Mouse (Mus musculus) spleen, embryonic (tissue): ENCODE results near the gene Pcnt.

ENCODE experiments used
- CTCF ChIA-PET: fragments of 350-600 bp; sonication (Branson Sonifier 250); formaldehyde crosslinking; loops from one replicate; lab custom pipeline; 2022; lab: Charles Lee

Pcnt gene

DNA sequence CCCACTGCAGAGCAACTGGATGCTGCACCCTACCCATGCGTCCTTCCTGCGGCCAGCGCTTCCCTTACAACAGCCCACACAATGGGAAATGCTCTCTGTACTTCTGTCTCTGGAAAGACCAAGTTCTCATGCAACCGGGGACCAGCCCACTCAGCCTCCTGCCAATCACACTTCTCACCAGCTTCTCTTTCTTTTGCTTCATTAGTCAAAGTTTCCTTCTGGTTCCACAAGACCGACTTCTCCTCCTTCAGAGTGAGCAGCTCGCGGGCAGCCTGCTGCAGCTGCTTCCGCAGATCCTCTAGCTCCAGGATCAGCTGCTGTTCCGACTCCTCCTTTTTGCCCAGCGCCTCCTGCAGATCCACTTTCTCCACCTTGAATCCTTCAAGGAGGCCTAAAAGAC, 34.1 kb downstream of the Pcnt start:
- CTCF ChIA-PET: interaction anchor here (0.7 kb wide), 1 partner anchor 16 kb away, joined by 4 read pairs; no protein-coding TSS in a partner anchor

DNA sequence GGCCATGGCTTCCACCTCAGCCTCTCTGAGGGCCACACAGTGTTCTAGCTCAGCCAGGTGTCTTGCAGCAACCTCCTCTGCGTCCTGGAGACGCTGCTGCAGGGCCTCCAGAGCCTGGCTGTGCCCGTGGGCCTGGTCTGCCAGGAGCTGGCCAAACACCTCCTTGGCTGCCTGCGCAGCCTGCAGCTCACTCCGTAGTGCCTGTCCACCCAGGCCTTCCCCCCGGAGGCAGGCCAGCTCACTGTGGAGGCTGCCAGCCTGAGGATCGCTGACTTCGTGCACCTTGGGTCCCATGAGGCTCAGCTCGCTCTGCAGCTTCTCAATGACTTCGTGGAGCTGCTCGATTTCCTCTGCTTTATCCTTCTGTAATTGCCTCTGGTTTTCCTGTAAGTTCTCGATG, 50.0 kb downstream of the Pcnt start:
- CTCF ChIA-PET: interaction anchor here (0.7 kb wide), 1 partner anchor 278 kb away, joined by 3 read pairs; no protein-coding TSS in a partner anchor

GRCm38 (mm10) chr10:76391786-76392185, 50.8 kb downstream of the Pcnt start:
- CTCF ChIA-PET: no interaction called here

DNA sequence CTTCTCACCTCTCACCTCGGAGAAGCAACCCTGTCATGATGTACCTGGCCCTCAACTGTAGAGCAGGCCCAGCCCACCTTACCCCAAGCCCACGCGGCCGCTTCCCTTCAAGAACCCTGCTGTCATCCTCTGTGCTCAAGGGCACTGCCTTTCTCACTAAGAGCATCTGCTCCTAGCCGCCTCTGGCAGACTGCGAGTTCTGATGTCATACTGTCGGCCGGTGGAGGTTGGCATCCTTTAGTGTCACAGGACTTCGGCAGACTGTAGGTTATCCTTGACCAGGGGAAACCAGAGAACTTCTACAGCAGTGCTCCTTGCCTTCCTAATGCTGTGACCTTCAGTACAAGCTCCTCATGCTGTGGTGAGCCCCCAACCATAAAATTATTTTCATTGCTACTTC, 51.4 kb downstream of the Pcnt start:
- CTCF ChIA-PET: no interaction called here

DNA sequence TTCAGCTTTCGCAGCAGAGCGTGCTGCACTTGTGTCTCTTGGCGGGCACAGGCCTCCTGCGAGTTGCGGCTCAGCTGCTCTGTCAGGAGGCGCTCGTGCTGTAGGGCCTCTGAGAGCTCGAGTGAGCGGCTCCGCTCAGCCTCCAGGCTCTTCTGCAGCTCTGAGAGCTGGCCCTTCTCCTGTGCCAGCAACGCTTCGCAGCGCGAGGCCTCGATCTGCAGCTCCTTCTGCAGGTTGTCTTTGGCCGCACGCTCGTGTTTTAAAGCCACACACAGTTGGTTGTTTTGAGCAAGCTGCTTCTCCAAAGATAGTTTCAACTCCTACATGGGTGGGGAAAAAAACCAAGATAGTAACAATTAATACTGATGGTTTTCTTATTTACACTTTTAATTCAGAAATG, 67.6 kb downstream of the Pcnt start:
- CTCF ChIA-PET: no interaction called here

GRCm38 (mm10) chr10:76371736-76372135, 70.8 kb downstream of the Pcnt start:
- CTCF ChIA-PET: no interaction called here

- CTCF ChIA-PET: no interaction called here
Observed at GRCm38 (mm10) chr10:76368766-76369165, 73.8 kb downstream of the Pcnt start.

DNA sequence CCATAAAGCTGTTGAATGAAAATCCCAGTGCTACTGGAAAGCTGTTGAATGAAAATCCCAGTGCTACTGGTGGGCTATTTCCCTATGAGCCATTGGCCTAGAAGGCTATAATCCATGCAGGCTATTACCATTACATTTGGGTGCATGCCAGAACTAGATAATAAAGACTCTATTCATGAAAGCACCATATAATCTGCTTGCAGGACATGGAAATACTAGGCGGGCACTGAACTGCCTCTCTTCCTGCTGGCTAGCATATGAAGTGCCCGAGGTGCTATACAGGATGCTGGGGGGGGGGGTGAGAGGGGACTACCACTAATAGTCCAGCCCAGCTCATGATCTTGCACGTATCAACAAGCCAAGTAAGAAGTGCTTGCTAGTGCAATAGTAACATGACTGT, 79.4 kb downstream of the Pcnt start:
- CTCF ChIA-PET: interaction anchor here (0.6 kb wide), 1 partner anchor 778 kb away, joined by 5 read pairs; no protein-coding TSS in a partner anchor

DNA sequence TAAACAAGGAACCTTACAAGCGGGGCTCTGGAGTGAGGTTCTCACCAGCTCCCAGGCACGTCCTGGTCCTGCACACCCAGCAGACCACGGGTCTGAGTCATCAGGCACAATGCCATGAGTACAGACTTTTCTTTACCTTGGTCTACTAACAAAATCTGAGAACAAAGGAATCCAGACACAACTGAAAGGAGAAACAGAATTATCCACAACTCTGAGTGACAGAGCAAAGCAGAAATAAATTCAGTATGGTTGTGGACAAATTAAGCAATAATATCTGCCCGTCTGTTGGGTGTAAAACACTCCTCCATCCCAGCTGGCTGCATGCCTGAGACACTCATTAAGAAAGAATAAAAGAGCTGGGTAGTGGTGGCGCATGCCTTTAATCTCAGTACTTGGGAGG, 84.1 kb downstream of the Pcnt start:
- CTCF ChIA-PET: no interaction called here

DNA sequence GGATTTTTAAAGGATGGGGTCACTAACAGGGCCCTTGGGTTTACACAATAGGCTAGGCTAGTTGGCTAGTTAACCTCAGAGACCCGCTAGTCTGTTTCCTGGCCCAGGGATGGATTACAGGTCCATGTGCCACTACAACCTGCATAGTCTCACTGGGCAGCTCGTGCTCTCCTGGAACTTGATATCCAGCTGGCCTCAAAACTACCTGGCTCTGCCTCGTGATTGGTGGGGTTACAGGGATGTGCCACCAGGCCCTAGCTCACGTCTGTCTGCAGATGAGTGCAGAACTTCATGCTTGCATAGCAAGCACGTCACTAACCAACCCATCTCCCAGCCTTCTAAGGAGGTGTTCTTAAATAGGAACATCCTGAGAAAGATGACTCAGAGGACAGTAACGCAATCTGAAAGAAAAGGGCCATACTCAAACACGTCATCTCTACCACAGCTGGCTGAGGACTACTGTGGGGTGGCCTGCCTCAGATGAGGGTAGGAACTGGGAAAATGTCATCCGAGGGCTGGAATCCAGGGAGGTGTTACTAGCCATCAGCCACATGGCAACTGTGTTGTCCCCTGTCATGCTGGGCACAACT, 85.2 kb downstream of the Pcnt start:
- CTCF ChIA-PET: interaction anchor here (1.2 kb wide), 1 partner anchor 11 kb away, joined by 3 read pairs; no protein-coding TSS in a partner anchor

GRCm38 (mm10) chr10:76354974-76355373, 87.6 kb downstream of the Pcnt start:
- CTCF ChIA-PET: no interaction called here

GRCm38 (mm10) chr10:76353986-76354385, 88.6 kb downstream of the Pcnt start:
- CTCF ChIA-PET: no interaction called here

DNA sequence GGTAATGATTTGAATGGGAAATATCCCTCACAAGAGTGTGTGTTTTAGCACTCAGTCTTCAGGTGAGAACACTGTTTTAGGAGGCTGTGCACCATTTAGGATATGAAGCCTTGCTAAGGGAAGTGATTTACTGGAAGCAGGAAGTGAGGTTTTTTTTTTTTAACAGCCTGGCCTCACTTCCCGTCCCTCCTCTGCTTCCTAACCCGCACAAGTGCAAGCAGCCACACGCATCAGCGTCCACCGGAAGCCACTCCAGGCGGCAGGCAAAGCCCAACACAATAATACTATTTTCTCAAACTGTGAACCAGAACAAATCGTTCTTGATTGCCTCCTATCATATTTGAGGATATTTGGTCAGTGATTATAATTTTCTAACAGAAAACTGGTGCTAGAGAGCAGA, 90.6 kb downstream of the Pcnt start:
- CTCF ChIA-PET: no interaction called here

DNA sequence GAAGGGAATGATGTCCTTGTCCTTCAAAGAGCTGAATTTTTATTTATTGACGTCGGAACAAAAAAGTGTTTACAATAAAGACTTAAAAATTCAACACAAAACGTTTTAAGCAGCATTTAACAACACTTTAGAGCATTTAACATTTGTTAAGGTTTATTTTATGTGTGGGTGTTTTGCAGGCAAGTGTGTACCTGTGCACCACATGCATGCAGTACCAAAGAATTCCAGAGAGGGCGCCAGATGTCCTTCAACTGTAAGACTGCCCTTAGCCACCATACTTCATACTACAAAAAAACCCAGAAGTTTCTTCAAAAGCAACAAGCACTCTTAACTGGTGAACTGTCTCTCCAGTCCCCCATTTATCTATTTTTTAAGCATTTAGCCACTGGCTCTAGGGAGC, 96.0 kb downstream of the Pcnt start:
- CTCF ChIA-PET: interaction anchor here (0.6 to 1.5 kb wide), 2 partner anchors 10 to 1192 kb away, joined by 3 read pairs; no protein-coding TSS in a partner anchor

- CTCF ChIA-PET: interaction anchor here (0.6 to 1.5 kb wide), 2 partner anchors 11 to 1192 kb away, joined by 3 read pairs; no protein-coding TSS in a partner anchor
Observed at GRCm38 (mm10) chr10:76346043-76346491, 96.5 kb downstream of the Pcnt start.

GRCm38 (mm10) chr10:76345540-76345902, 97.1 kb downstream of the Pcnt start:
- CTCF ChIA-PET: no interaction called here

- CTCF ChIA-PET: no interaction called here
Observed at GRCm38 (mm10) chr10:76344711-76345539, 97.7 kb downstream of the Pcnt start, which contains the start of gene Dip2a. Gene Dip2a (minus strand): TSS chr10:76345291.

DNA sequence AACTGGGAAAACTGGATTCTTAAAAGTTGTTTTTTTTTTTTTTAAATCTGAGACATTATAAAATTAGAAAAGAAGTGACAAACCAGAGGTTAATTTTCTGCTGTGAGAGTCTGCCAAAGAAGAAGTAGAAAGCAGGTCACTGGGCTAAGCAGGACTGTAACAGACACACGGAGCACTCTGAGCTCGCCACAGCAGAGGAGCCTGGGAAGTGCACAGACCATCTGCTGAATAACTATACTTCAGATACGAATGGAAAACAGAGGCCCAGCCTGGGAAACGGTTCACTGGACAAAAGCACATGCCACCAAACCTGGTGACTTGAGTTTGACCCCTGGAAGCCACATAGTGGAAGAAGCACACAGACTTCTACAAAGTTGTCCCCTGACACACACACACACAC, 108.2 kb downstream of the Pcnt start:
- CTCF ChIA-PET: interaction anchor here (0.6 to 0.8 kb wide), 2 partner anchors 10 to 1639 kb away, joined by 3 to 8 read pairs; no protein-coding TSS in a partner anchor

- CTCF ChIA-PET: no interaction called here
Observed at GRCm38 (mm10) chr10:76332040-76332439, 110.5 kb downstream of the Pcnt start.

- CTCF ChIA-PET: interaction anchor here (0.6 kb wide), 1 partner anchor 11 kb away, joined by 3 read pairs; no protein-coding TSS in a partner anchor
Observed at GRCm38 (mm10) chr10:76329093-76329492, 113.5 kb downstream of the Pcnt start.

GRCm38 (mm10) chr10:76328574-76328973, 114.0 kb downstream of the Pcnt start:
- CTCF ChIA-PET: no interaction called here

GRCm38 (mm10) chr10:76326304-76327006, 116.1 kb downstream of the Pcnt start:
- CTCF ChIA-PET: no interaction called here
